Mouse (Mus musculus) spleen, adult 2 months (tissue): ENCODE results near the gene Ptk7.

Experiments
- CTCF ChIP-seq: fragments of 200-500 bp; IDR thresholded peaks from 2 replicates; pipeline ENCODE4 v1.5.1; 2011; ENCODE audit warnings: mild to moderate bottlenecking, inconsistent platforms; ENCODE audit not compliant: insufficient read depth, insufficient read length, insufficient replicate concordance; ENCODE audit errors: extremely low read depth
- POLR2A ChIP-seq: fragments of 200-500 bp; IDR thresholded peaks from 2 replicates; pipeline ENCODE4 v1.6.1; 2011; ENCODE audit warnings: low read depth, low read length, inconsistent platforms

DNA sequence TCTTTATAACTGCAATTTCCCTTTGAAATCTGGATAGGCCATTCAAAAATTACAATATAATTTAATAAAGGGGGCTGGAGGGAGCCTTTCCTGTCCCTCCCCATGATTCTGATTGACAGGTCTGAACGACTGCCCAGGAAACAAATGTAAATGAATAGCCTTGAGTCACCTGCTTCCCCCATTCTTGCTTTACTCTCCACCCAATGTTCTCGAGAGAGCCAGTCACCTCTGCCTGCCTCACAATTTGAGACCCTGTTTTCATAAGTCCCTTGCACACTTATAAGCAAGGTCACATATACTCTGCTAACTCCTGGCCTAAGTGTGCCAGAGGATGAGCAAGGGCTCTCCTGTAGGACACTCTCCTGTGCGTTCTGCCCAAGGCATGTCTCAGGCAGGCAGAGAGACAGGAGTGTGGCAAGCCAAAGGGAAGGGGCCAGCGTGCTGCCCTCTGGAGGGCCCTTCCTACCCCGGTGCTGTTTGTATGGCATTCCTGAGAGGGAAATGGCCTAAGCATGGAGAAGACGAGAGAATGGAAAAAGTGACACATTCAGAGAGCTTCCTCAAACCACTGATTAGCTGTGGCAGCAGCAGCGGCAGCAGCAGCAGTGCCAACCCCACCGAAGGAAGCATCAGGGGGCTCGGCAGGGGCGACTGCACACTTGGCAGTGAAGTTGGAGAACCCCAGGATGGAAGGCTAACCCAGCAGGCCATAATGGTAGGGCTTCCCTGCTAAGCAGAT lies 5.3 kb downstream of the Ptk7 start:
- TF ChIP-seq CTCF (no peak), POLR2A (no peak)
